Mouse (Mus musculus) G1E (cell line): ENCODE data around the gene Cox6b1.

ENCODE experiments used
- CTCF ChIP-seq: IDR thresholded peaks from 2 replicates; pipeline ENCODE4 v1.5.1; 2012; ENCODE audit warnings: low read depth, low read length, inconsistent platforms, mixed read lengths
- GATA1 ChIP-seq: IDR thresholded peaks from 2 replicates; pipeline ENCODE4 v1.6.1; 2012; ENCODE audit warnings: borderline replicate concordance, low read length, inconsistent platforms, mixed read lengths
- POLR2AphosphoS5 ChIP-seq: IDR thresholded peaks from 2 replicates; pipeline ENCODE4 v1.6.1; 2012; ENCODE audit warnings: low read depth, low read length, inconsistent platforms; ENCODE audit not compliant: insufficient replicate concordance

DNA sequence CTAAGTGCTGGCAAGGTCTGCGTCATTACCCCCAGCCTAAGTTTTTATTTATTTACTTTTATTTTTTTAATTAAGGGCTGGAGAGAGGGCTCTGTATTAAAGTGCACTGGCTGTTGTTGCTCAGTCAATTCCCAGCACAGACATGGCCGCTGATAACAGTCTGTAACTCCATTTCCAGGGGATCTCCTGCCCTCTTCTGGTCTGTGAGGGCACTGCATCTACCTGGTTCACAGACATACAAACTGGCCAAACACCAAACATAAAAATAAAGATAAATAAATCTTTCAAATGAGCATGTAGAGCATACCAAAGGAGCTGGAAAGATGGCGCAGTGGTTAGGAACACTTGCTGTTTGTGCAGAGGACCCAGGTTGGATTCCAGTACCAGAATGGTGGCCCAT lies 6.7 kb downstream of the Cox6b1 start:
- TF ChIP-seq CTCF, result peak; percentile 43
- TF ChIP-seq POLR2AphosphoS5, result no peak
- no peak for TF ChIP-seq GATA1
